Mouse (Mus musculus) lung, adult 2 months (tissue): ENCODE data around the gene 1700020L24Rik.

Source experiments
- CTCF ChIP-seq: fragments of 200-500 bp; IDR thresholded peaks from 2 replicates; pipeline ENCODE4 v1.5.1; 2011; ENCODE audit warnings: mild to moderate bottlenecking, low read length, control low read depth; ENCODE audit not compliant: insufficient read depth
- POLR2A ChIP-seq: fragments of 200-500 bp; IDR thresholded peaks from 2 replicates; pipeline ENCODE4 v1.6.1; 2011; ENCODE audit warnings: low read depth, mild to moderate bottlenecking, control low read depth, low read length, borderline replicate concordance; ENCODE audit errors: extremely low read depth

DNA sequence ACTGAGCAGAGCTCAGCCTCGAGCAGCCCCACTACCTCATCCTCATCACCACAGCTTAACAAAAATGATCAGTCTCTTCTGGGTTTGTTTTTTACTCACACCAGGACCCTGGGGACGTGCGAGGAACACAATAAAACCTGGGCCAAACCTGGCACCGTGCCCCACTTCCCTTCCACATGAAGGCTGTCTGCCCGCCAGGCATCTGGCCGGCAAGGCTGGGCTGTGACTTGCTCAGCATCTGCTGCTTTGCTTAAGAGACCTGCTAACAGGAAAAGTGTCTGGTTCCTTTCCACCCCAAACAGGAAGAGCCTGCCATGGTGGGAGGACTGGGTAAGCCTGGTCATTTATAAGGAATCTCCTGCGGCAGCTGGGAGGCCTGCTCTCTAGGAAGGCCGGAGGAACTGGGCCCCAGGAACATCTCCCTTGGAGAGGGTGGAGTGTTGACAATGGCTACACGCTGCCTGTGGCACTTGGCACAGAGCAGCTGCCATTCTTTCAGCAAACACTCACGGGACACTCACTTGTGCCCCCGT, 29.7 kb downstream of the 1700020L24Rik start:
- TF ChIP-seq CTCF: no peak
- no peak for TF ChIP-seq POLR2A
